Mouse (Mus musculus): Measurements from ENCODE around the gene Lrrc39. TPM values are rescaled to one million over a fixed set of nuclear protein-coding genes. Genes with fewer than 3 reads are reported as not detected.
A peak's percentile ranks its signal among the peaks of the same experiment; 100 is the strongest.
"Not testable (repeated sequence)": the region's sequence is repeated elsewhere in the genome, so short reads cannot be mapped to it uniquely, and the experiment has no call there.

Gene Lrrc39
- 0.40 and 0.45 TPM in 2 replicates for polyA plus RNA-seq (2015; fragmentation: Nextera tagmentation; extraction: Ambion mirVana)

DNA sequence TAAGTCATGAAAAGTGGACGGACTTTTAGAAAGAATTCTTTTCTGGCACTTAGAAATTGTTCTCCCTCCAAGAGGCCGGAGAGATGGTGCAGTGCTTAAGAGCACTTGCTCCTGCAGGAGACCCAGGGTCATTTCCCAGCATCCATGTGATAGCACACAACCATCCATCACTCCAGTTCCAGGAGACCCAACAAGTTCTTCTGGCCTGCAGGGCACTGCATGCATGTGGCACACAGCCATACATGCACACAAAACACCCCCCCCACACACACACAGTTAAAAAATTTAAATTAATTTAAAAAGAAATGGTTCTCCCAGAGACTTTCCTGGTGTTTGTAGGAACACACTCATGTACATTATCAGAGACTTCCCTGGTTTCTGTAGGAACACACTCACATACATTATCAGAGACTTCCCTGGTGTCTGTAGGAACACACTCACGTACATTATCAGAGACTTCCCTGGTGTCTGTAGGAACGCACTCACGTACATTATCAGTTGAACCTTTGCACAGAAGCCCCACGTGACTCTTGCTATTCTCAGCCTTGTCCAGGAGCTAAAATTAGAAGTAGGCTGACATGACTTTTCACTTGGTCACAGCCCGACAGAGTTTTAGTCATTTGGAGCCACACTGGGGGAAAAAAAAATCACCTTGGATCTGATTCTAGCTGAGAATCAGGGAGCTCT is at the start of gene Lrrc39:
Gene Lrrc39, plus strand, starts transcription at position 566 of the 687 bp plus-strand sequence.
- Histone ChIP-seq H3K36me3 (no peaks in the 10 kb centered on the region), H3K4me2 (no peak within 1 kb of the TSS), H3K9ac (replicated peaks) (no peak within 1 kb of the TSS), H3K27ac (replicated peaks) (no peak within 1 kb of the TSS), H3K9me3 (replicated peaks) (no peaks in the 10 kb centered on the region), H3K4me3 (replicated peaks) (no peak within 1 kb of the TSS), H3K27me3 (replicated peaks) (no peaks in the 10 kb centered on the region), H3K4me1 (no peaks in the 10 kb centered on the region)
- no peak for ATAC-seq (ENCODE audit: low FRiP score)
- WGBS = 83% methylated on average over 7 of the region's 7 CpGs

DNA sequence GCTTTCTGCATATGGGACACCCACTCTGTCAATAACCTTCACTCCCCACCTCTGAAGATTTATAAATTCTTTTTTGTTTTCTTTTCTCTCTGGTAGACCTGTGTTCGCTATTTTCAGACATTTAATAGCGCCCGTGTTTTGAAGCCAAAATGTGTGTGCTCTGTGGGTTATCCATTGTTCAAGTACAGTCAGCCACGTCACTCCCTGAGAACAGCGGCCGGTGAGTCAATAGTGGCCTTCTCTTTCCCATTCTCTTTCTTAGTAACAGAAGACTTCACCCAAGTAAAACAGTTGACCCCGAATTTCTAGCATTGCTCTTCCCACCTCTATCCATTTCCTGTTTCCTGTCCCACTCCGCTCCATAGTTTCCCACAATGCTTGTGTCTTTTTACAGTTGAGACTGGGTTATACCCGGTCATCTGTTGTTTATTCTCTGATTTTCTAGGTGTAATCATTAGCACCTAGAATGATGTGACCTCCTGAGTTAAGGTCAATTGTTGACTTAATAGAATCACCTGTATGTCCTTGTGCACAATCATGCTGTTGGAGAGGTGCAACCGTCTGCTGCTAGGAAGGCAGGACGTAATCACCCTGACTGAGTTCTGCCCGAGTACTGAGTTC is 42.5 kb upstream of the Lrrc39 start:
- peaks cover 11% of the 10 kb centered on the region; the same call in 1 of the 2 replicates for H3K36me3 ChIP-seq
- WGBS = 79% methylated on average over 12 of the region's 12 CpGs
- no peak for ATAC-seq (ENCODE audit: low FRiP score)

DNA sequence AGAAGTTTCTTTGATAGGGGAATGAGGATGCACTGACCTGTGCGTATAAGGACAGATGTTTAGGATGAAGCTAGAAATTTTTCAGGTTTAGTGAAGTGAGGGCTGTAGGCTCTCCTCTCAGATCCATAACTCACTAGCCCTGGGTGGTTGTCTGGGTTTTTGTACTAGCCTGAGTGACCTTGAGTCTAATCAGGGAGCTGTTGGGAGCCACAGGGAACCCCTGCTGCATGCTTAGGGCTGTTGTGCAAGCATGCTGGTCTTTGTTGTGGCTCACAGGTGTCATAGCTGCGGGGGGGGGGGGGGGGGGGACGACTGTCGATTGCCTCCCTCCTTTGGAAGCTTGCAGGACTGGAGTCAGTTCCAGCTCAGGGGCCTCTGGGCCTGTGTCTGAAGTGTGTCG is 33.0 kb upstream of the Lrrc39 start:
- Histone ChIP-seq H3K9me3 (replicated peaks) (no peaks in the 10 kb centered on the region), H3K27me3 (replicated peaks) (no peaks in the 10 kb centered on the region), H3K36me3 (peaks cover 13% of the 10 kb centered on the region), H3K27ac (replicated peaks) (no peak overlapping the region), H3K4me1 (no peaks in the 10 kb centered on the region), H3K4me2 (no peak overlapping the region), H3K4me3 (replicated peaks) (no peak overlapping the region), H3K9ac (replicated peaks) (no peak overlapping the region)
- WGBS = 62% methylated on average over 4 of the region's 5 CpGs
- ATAC-seq (ENCODE audit: low FRiP score) = no peak

More for the DNA sequence above, 42.5 kb upstream of the Lrrc39 start:
- H3K27ac ChIP-seq (replicated peaks) = no peak overlapping the region
- no peak overlapping the region for H3K4me3 ChIP-seq (replicated peaks)
- no peaks in the 10 kb centered on the region for H3K27me3 ChIP-seq (replicated peaks)
- H3K4me1 ChIP-seq = no peaks in the 10 kb centered on the region
- H3K9me3 ChIP-seq (replicated peaks) = no peaks in the 10 kb centered on the region
- no peak overlapping the region for H3K9ac ChIP-seq (replicated peaks)
- H3K4me2 ChIP-seq = no peak overlapping the region

DNA sequence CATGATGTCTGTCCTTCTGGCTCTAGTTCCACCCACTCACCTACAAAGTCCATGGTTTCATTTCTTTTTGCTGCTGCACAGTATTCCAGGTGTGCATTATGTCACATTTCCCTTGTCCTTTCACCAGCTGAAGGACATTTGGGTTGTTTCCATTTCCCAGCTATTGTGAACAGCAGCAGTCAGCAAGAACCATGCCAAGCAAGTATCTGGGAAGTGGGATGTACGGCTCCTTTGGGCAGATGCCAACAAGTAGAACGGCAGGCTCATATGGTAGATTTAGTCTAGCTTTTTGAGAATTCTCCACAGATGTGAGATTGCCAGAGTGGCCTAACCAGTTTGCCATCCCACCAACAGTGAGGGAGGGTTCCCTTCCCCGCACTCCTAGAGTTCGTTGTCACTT is 31.9 kb upstream of the Lrrc39 start:
- Histone ChIP-seq H3K27ac (replicated peaks) (no peak overlapping the region), H3K4me3 (replicated peaks) (no peak overlapping the region), H3K4me1 (no peaks in the 10 kb centered on the region), H3K9ac (replicated peaks) (no peak overlapping the region), H3K4me2 (no peak overlapping the region), H3K36me3 (peaks cover 13% of the 10 kb centered on the region), H3K27me3 (replicated peaks) (no peaks in the 10 kb centered on the region), H3K9me3 (replicated peaks) (no peaks in the 10 kb centered on the region)
- no peak for ATAC-seq (ENCODE audit: low FRiP score)
- WGBS = 75% methylated on average over 4 of the region's 4 CpGs

DNA sequence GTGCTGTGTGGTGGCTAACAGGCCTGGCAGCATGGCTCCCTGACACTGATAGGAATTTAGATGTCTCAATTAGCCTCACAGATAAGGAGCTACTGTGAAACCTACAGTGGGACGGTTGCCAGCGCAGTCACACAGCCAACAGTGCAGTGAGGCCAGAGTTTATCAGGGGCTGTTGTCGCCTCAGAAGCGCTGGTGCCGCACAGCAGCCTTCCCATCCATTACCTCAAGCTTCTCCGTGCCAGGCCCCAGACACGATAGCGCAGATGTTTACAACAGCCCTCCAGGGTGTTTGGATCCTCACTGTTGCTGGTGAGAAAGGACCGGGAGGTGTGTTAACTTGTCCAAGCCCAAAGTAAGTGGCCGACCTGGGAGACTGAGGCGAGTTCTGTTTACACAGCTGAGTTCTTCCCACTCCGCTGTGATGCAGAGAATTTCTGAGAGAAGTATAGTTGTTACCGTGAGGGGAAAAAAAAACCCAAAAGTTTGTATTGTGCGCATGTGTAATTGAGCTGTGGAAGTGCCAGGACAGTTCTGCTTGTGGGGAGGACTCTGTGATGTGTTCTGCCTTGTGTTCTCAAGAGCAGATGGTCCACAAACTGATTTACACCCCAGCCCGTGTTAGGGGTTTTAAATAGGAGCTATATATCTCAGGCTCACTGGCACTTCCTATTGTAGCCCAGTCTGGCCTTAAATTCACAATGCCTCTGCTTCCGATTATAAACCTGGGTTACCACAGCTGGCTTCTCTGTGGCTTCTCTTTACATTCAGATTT is 26.2 kb upstream of the Lrrc39 start:
- H3K27ac ChIP-seq (replicated peaks) = peak overlapping the region; percentile 76
- H3K9me3 ChIP-seq (replicated peaks) = no peaks in the 10 kb centered on the region
- H3K4me1 ChIP-seq = peaks cover 15% of the 10 kb centered on the region
- no peak overlapping the region for H3K9ac ChIP-seq (replicated peaks)
- H3K27me3 ChIP-seq (replicated peaks) = no peaks in the 10 kb centered on the region
- no peak overlapping the region for H3K4me3 ChIP-seq (replicated peaks)
- WGBS = 8% methylated on average over 16 of the region's 16 CpGs
- peaks cover 40% of the 10 kb centered on the region for H3K36me3 ChIP-seq
- peak; percentile 86 for ATAC-seq (ENCODE audit: low FRiP score)
- H3K4me2 ChIP-seq = peak overlapping the region; percentile 40

DNA sequence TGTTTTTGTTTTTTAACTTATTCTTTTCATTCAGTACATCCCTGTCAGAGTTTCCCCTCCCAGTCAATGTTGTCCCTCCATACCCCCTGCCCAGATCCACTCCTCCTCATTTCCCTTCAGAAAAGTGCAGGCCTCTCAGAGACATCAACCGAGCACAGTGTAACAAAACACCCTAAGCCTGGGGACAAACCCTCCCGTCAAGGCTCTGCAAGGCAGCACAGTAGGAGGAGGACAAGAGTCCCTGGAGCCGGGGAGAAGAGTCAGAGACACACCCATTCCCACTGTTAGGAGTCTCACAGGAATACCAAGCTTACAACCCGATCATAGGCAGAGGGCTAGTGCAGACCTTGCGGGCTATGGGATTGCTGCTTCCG is 25.6 kb upstream of the Lrrc39 start:
- Histone ChIP-seq H3K4me1 (peaks cover 15% of the 10 kb centered on the region), H3K27me3 (replicated peaks) (no peaks in the 10 kb centered on the region), H3K9me3 (replicated peaks) (no peaks in the 10 kb centered on the region), H3K36me3 (peaks cover 45% of the 10 kb centered on the region), H3K4me2 (peak overlapping the region; percentile 40; the same call in 1 of the 2 replicates), H3K9ac (replicated peaks) (no peak overlapping the region), H3K27ac (replicated peaks) (peak overlapping the region; percentile 76), H3K4me3 (replicated peaks) (no peak overlapping the region)
- WGBS = 8% methylated on average over 6 of the region's 6 CpGs
- peak; percentile 48; the same call in 1 of the 2 replicates for ATAC-seq (ENCODE audit: low FRiP score)

DNA sequence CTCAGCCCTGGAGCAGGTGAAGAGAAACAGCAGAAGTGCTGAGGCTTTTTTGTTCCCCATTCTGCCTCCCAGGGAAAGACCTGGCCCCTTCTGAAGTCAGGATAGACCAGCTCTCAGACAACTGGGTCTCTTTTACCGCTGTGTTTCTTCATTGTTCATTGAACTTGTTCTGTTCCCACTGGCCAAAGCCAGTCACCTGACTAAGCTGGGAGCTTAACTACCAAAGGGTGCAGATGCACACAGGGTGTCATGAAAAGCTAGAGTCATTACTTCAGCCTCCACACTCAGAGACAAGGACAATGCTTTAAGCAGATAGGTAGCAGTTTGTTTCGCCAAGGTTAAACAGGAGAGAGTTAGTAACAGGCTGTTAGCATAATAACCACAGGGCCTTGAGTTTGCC is 20.7 kb upstream of the Lrrc39 start:
- H3K4me3 ChIP-seq (replicated peaks) = no peak overlapping the region
- ATAC-seq (ENCODE audit: low FRiP score) = no peak
- H3K9ac ChIP-seq (replicated peaks) = no peak overlapping the region
- no peaks in the 10 kb centered on the region for H3K9me3 ChIP-seq (replicated peaks)
- 43% methylated on average over 2 of the region's 2 CpGs for WGBS
- H3K27me3 ChIP-seq (replicated peaks) = no peaks in the 10 kb centered on the region
- H3K27ac ChIP-seq (replicated peaks) = no peak overlapping the region
- no peak overlapping the region for H3K4me2 ChIP-seq
- H3K36me3 ChIP-seq = peaks cover 46% of the 10 kb centered on the region
- H3K4me1 ChIP-seq = peaks cover 5% of the 10 kb centered on the region

DNA sequence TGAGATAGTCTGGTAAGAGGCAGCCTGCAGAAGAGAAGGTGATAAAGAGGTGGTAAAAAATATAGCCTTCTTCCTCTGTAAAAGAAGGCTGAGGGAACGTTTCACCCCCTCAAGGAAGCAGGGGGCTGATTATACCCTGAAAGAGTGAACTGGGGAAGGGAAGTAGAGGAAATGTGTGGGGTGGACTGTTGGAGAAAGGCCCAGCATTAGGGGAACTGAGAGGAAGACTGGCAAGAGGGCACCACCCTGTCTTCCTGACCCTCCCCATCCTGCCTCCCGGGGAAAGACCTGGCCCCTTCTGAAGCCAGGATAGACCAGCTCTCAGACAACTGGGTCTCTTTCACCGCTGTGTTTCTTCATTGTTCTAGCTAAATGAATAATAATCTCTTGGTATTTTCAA is 20.2 kb upstream of the Lrrc39 start:
- 62% methylated on average over 3 of the region's 3 CpGs for WGBS
- Histone ChIP-seq H3K4me3 (replicated peaks) (no peak overlapping the region), H3K4me1 (peaks cover under 1% of the 10 kb centered on the region), H3K9ac (replicated peaks) (no peak overlapping the region), H3K9me3 (replicated peaks) (no peaks in the 10 kb centered on the region), H3K36me3 (peaks cover 51% of the 10 kb centered on the region), H3K4me2 (no peak overlapping the region), H3K27me3 (replicated peaks) (no peaks in the 10 kb centered on the region), H3K27ac (replicated peaks) (no peak overlapping the region)
- no peak for ATAC-seq (ENCODE audit: low FRiP score)

DNA sequence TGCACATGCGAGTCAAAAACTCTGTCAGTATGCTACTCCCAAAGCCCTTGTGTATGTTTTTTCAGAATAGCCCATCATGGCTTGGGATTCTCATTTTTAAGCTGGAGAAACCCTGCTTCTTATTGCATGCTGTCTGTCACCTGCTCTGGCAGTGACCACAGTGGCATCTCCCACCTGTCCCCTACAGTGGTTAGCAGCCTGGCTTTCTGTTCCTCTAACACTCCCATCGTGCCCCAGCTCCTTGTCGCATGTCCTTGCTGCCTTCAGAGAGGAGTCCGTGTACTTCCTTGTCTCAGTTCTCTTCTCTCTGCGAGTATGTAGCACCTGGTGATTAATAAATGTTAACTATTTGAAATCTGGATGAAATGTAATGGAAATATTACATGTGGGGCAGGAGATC is 15.3 kb upstream of the Lrrc39 start:
- Histone ChIP-seq H3K4me1 (no peaks in the 10 kb centered on the region), H3K9ac (replicated peaks) (no peak overlapping the region), H3K27me3 (replicated peaks) (no peaks in the 10 kb centered on the region), H3K27ac (replicated peaks) (no peak overlapping the region), H3K4me3 (replicated peaks) (no peak overlapping the region), H3K4me2 (no peak overlapping the region), H3K36me3 (peaks cover 29% of the 10 kb centered on the region), H3K9me3 (replicated peaks) (no peaks in the 10 kb centered on the region)
- 91% methylated on average over 5 of the region's 5 CpGs for WGBS
- no peak for ATAC-seq (ENCODE audit: low FRiP score)

DNA sequence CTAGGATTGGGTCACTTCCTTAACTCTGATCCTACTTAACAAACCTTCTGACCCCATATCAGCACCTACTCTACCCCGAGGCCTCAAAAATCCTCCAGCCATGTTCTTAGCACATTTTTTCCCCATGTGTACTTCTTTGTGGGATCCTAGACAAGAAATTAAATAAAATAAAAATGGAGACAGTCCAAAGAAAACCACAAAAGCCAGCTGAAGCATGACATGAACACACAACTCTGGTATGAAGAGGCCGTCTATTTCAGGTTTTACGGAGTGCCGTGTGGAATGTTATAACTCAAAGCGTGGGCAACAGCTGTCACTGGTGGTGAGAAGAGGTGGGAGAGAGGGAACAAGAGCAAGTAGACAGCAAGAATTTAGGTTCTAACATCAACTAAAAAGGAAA is 11.4 kb upstream of the Lrrc39 start:
- no peak overlapping the region for H3K9ac ChIP-seq (replicated peaks)
- 91% methylated on average over 5 of the region's 5 CpGs for WGBS
- no peak overlapping the region for H3K4me3 ChIP-seq (replicated peaks)
- H3K27ac ChIP-seq (replicated peaks) = no peak overlapping the region
- ATAC-seq (ENCODE audit: low FRiP score) = no peak
- H3K9me3 ChIP-seq (replicated peaks) = no peaks in the 10 kb centered on the region
- no peak overlapping the region for H3K4me2 ChIP-seq
- H3K4me1 ChIP-seq = no peaks in the 10 kb centered on the region
- peaks cover 19% of the 10 kb centered on the region for H3K36me3 ChIP-seq
- H3K27me3 ChIP-seq (replicated peaks) = no peaks in the 10 kb centered on the region

DNA sequence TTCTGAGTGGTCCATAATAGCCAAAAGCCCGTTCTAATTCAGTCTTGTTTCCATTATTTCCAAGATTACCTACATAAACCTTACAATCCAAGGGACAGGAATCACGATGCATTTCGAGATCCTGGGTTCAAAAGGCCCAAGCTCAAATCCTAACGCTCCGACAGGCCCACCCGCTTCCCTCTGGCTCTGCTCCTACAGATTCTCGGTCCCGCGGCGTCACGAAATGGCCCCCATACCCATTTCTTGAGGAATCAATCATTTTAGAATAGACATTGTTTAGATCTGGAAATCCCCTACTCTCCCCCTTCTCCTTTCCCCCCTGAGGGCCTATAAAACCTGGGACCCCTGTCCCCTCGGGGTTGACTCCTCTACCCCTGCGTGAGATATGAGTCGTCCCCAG is 1.5 kb upstream of the Lrrc39 start:
- not testable (repeated sequence) for H3K4me2 ChIP-seq

DNA sequence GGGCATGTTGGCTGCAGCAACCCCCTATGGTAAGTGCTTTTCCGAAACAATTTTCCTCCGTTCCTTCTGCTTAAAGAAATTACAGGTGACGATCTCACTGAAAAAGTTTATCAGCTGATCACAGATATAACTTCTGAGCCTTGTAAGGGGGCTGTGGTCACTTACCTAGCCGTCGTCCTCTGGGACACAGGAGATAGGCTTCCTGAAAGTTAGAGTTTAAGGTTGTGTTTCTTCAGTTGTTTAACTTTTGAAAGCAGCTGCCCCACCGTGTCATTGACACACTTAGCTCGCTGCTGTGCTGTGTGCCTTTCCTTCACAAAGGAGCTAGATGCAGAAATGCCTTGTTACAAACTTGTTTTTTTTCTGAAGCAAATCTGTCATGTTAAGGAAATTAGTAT is 321 bp downstream of the Lrrc39 start:
- Histone ChIP-seq H3K9ac (replicated peaks) (no peak overlapping the region), H3K27me3 (replicated peaks) (no peaks in the 10 kb centered on the region), H3K4me3 (replicated peaks) (no peak overlapping the region), H3K36me3 (no peaks in the 10 kb centered on the region), H3K9me3 (replicated peaks) (no peaks in the 10 kb centered on the region), H3K27ac (replicated peaks) (no peak overlapping the region), H3K4me2 (no peak overlapping the region), H3K4me1 (no peaks in the 10 kb centered on the region)
- no peak for ATAC-seq (ENCODE audit: low FRiP score)
- 88% methylated on average over 7 of the region's 7 CpGs for WGBS

More for the DNA sequence above, 1.5 kb upstream of the Lrrc39 start:
- not testable (repeated sequence) for H3K27ac ChIP-seq (replicated peaks); H3K27me3 ChIP-seq (replicated peaks); H3K9ac ChIP-seq (replicated peaks); H3K36me3 ChIP-seq; H3K4me3 ChIP-seq (replicated peaks); H3K4me1 ChIP-seq; ATAC-seq (ENCODE audit: low FRiP score); H3K9me3 ChIP-seq (replicated peaks)
- 93% methylated on average over 14 of the region's 14 CpGs for WGBS

Measured in neural tube, embryonic 15.5 days (tissue).